In the genomic region with DNA sequence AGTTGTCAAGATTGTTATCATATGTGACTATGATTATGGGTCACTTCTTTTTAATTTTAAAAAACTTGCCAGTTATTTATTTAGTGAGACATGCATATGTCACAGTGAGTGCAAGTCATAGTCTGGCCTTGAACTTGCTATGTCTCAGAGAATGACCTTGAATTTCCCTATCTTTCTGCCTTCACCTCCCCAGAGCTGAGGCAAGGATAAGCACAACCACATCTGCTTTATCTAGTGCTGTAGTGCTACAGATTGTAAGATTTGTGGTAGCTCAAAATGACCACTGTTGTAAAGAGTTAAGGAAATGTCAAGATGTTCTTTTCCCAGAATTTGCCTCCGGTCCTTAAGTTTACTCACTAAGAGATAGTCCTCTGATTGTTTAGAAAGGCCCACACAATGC, we compare ENCODE assay signal across 20 mouse cellular contexts. TPM values are rescaled to one million over a fixed set of nuclear protein-coding genes. Genes with fewer than 3 reads are reported as not detected.
"Had no signal": no experiment of that assay in that cellular context is flagged by ENCODE, and none has a peak within 500 bp of the region (broad histone marks: within the 10 kb centered on the region; RNA-seq: fewer than 3 reads in every experiment).

No protein-coding gene starts in this region.

- H3K9ac ChIP-seq: lung, embryonic 14.5 days; midbrain, embryonic 12.5 days; neural tube, embryonic 13.5 days; neural tube, embryonic 15.5 days had no signal

- H3K4me2 ChIP-seq: lung, embryonic 14.5 days; midbrain, embryonic 12.5 days; neural tube, embryonic 13.5 days; neural tube, embryonic 15.5 days had no signal

- H3K27me3 ChIP-seq: neural tube, embryonic 15.5 days had no signal

- H3K9me3 ChIP-seq: midbrain, embryonic 10.5 days; midbrain, embryonic 12.5 days; neural tube, embryonic 13.5 days; neural tube, embryonic 15.5 days had no signal

- H3K4me3 ChIP-seq: midbrain, embryonic 10.5 days; midbrain, embryonic 12.5 days; myocyte; neural tube, embryonic 13.5 days; neural tube, embryonic 15.5 days had no signal

- H3K36me3 ChIP-seq: midbrain, embryonic 10.5 days; midbrain, embryonic 12.5 days; neural tube, embryonic 13.5 days; neural tube, embryonic 15.5 days had no signal

- H3K27ac ChIP-seq: midbrain, embryonic 10.5 days; midbrain, embryonic 12.5 days; neural tube, embryonic 15.5 days had no signal

- ATAC-seq: midbrain, embryonic 16.5 days had no signal

- DNase-seq: lung, embryonic 14.5 days; lung, postnatal 10 days; lung, postnatal 4 days; midbrain, embryonic 14.5 days; retina, postnatal 1 day; right cerebral cortex, adult 18-20 months; right cerebral cortex, postnatal 25 days; right cerebral cortex, postnatal 4 days; spleen, adult 18-20 months; thymus, adult 18-20 months; thymus, postnatal 14 days; thymus, postnatal 36 days had no signal

RNA-seq across cellular contexts. Expression of a gene that starts 12.6 kb away (rescaled TPM):
- total RNA-seq: megakaryocyte, adult 5-6 weeks; megakaryocyte-erythroid progenitor cell, adult 5-6 weeks had no signal
